Mouse (Mus musculus): ENCODE results near the gene Corin. TPM values are rescaled to one million over a fixed set of nuclear protein-coding genes. Genes with fewer than 3 reads are reported as not detected.

Gene Corin
- polyA plus RNA-seq (2015; fragmentation: Nextera tagmentation; extraction: Ambion mirVana) = 9.2 and 10.5 TPM in 2 replicates

DNA sequence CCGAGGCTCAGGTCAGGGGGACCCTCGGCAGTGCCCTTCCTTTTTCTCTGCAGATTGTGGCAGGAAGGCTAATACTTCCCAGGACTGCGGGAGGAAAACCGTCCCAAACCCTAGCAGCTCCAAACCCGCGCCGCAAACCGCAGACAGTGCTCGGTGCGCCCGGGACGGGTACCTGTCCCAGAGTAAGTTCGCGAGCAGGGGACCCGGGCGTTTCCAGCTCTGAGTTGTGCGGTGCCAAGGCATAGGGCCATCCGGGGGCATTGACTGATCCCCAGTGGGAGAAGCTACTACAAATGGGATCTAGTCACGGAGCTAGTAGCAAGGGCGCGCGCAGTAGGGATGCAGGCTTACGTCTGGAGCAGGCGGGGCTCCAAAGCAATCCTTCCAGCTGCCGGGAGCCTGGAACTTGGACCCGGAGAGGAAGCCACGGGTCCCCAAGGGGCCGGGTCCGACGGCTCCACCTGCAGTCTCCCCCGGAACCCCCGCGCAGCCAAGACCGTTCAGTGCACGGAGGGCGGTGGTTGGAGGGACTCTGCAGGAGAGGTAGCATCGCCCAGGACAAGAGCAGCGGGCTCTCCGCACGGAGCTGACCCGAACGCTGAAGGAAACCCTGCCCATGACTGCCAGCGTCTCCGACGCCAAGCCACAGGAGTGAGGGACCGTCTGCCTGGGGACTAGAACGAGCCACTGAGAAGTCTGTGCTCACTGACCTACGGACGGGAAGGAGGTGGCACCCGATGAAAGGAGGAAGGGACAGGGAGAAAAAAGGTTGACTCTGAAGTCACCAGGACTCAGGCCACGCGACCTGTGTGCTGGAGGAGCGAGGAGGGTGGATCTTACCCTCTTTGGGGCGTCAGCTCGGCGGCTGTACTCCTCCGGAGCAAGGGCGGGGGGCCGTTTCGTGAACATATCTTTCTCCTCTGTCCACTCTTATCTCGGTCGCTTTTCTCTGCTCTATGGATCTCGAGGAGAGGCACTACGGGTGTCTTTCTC is at the start of gene Corin:
Gene Corin (minus strand): TSS at position 943 of the 993 bp plus-strand sequence.
- H3K4me1 ChIP-seq (ENCODE audit: insufficient read depth, low read length) = peaks cover 7% of the 10 kb centered on the region; the same call in 1 of the 2 replicates
- ATAC-seq (ENCODE audit: low FRiP score, low TSS enrichment) = peak; percentile 76
- peak within 1 kb of the TSS; percentile 56 for H3K4me2 ChIP-seq (replicated peaks; ENCODE audit: low read depth, low read length)
- H3K36me3 ChIP-seq (ENCODE audit: insufficient read depth, low read length) = no peaks in the 10 kb centered on the region
- H3K4me3 ChIP-seq (ENCODE audit: low read length) = peak within 1 kb of the TSS; percentile 43
- H3K27me3 ChIP-seq (ENCODE audit: insufficient read depth, low read length) = peaks cover 25% of the 10 kb centered on the region
- no peak within 1 kb of the TSS for H3K27ac ChIP-seq (ENCODE audit: low read length)
- no peaks in the 10 kb centered on the region for H3K9me3 ChIP-seq (ENCODE audit: low read length)
- H3K9ac ChIP-seq (replicated peaks; ENCODE audit: low read length) = peak within 1 kb of the TSS; percentile 33
- WGBS = under 1% methylated on average over 64 of the region's 64 CpGs

GRCm38 (mm10) chr5:72551209-72551608 is 46.9 kb upstream of the Corin start:
- H3K36me3 ChIP-seq (ENCODE audit: insufficient read depth, low read length) = peaks cover 19% of the 10 kb centered on the region
- no peak overlapping the region for H3K9ac ChIP-seq (replicated peaks; ENCODE audit: low read length)
- H3K27me3 ChIP-seq (ENCODE audit: insufficient read depth, low read length) = no peaks in the 10 kb centered on the region
- H3K9me3 ChIP-seq (ENCODE audit: low read length) = no peaks in the 10 kb centered on the region
- H3K4me1 ChIP-seq (ENCODE audit: insufficient read depth, low read length) = no peaks in the 10 kb centered on the region
- 93% methylated on average over 3 of the region's 3 CpGs for WGBS
- no peak overlapping the region for H3K4me2 ChIP-seq (replicated peaks; ENCODE audit: low read depth, low read length)
- H3K4me3 ChIP-seq (ENCODE audit: low read length) = no peak overlapping the region
- no peak overlapping the region for H3K27ac ChIP-seq (ENCODE audit: low read length)
- ATAC-seq (ENCODE audit: low FRiP score, low TSS enrichment) = no peak

DNA sequence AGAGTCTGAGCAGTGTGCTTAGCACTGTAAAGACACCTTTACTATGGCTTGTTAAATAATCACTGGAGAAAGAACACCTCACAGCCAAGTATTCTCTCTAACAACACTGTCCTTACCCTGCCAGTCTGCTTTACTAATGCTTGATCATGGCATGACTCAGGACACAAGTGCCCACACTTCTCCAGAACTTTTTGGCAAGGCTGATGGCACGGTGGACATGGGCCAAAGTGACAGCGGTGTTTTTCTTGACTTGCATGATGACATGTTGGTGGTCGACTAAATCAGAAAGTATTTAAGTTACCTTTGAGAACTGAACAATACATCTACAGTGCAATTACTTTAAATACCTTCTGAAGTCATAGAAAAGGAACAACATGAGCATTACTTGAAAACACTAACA is 24.6 kb upstream of the Corin start:
- 96% methylated on average over 3 of the region's 3 CpGs for whole genome bisulfite sequencing
- Histone ChIP-seq H3K27ac (ENCODE audit: low read length) (no peak overlapping the region), H3K4me2 (replicated peaks; ENCODE audit: low read depth, low read length) (no peak overlapping the region), H3K9me3 (ENCODE audit: low read length) (peaks cover 4% of the 10 kb centered on the region; the same call in 1 of the 2 replicates), H3K9ac (replicated peaks; ENCODE audit: low read length) (no peak overlapping the region), H3K4me3 (ENCODE audit: low read length) (no peak overlapping the region), H3K4me1 (ENCODE audit: insufficient read depth, low read length) (no peaks in the 10 kb centered on the region), H3K27me3 (ENCODE audit: insufficient read depth, low read length) (no peaks in the 10 kb centered on the region), H3K36me3 (ENCODE audit: insufficient read depth, low read length) (peaks cover 37% of the 10 kb centered on the region)
- ATAC-seq (ENCODE audit: low FRiP score, low TSS enrichment) = no peak

DNA sequence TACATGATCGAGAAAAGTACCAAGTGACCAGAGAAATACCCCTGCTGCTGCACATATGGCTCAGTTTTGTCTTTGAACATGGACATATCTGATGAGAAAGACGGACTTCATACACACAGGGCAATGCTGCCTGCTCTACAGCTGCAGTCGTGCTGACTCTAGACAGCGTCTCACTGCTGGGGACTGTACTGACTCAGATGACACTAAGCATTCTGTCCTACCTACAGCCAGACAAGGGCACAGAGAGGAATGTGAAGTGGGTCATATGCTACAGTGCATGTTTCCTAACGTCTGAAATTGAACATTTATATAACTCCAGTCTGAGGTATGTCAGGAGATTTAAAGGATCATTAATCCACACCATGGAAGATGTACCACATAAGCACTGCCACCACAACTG is 9.5 kb upstream of the Corin start:
- no peak overlapping the region for H3K27ac ChIP-seq (ENCODE audit: low read length)
- H3K9me3 ChIP-seq (ENCODE audit: low read length) = no peaks in the 10 kb centered on the region
- H3K4me3 ChIP-seq (ENCODE audit: low read length) = no peak overlapping the region
- ATAC-seq (ENCODE audit: low FRiP score, low TSS enrichment) = no peak
- no peak overlapping the region for H3K4me2 ChIP-seq (replicated peaks; ENCODE audit: low read depth, low read length)
- WGBS = 84% methylated on average over 5 of the region's 5 CpGs
- peaks cover 3% of the 10 kb centered on the region; the same call in 1 of the 2 replicates for H3K4me1 ChIP-seq (ENCODE audit: insufficient read depth, low read length)
- peaks cover 29% of the 10 kb centered on the region for H3K36me3 ChIP-seq (ENCODE audit: insufficient read depth, low read length)
- no peak overlapping the region for H3K9ac ChIP-seq (replicated peaks; ENCODE audit: low read length)
- no peaks in the 10 kb centered on the region for H3K27me3 ChIP-seq (ENCODE audit: insufficient read depth, low read length)

DNA sequence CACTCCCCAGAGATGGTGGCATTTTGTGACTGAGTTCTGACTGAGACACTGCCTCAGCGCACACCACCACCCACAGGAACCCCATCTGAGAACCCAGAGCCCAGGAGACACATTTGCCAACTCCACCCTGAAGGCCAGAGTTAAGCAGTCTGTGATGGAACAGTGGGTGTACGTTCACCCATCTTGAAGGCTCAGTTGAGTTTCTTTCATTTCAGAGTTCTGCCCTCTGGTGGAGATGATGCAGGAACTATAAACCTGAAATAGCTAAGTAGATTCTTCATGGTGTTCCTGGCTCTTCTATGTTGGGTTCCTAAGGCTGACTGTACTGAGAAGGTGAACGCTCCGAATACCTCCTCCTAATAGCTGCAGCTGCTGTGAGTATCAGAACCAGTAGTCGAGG is 1.5 kb upstream of the Corin start:
- no peak overlapping the region for H3K4me2 ChIP-seq (replicated peaks; ENCODE audit: low read depth, low read length)
- no peaks in the 10 kb centered on the region for H3K9me3 ChIP-seq (ENCODE audit: low read length)
- H3K27me3 ChIP-seq (ENCODE audit: insufficient read depth, low read length) = peaks cover 25% of the 10 kb centered on the region
- no peak overlapping the region for H3K4me3 ChIP-seq (ENCODE audit: low read length)
- peaks cover 7% of the 10 kb centered on the region; the same call in 1 of the 2 replicates for H3K4me1 ChIP-seq (ENCODE audit: insufficient read depth, low read length)
- WGBS = 71% methylated on average over 5 of the region's 5 CpGs
- H3K36me3 ChIP-seq (ENCODE audit: insufficient read depth, low read length) = no peaks in the 10 kb centered on the region
- no peak overlapping the region for H3K9ac ChIP-seq (replicated peaks; ENCODE audit: low read length)
- H3K27ac ChIP-seq (ENCODE audit: low read length) = no peak overlapping the region
- 0 out of 2 replicates have a peak, but pooled peaks have one; percentile 17 for ATAC-seq (ENCODE audit: low FRiP score, low TSS enrichment)

GRCm38 (mm10) chr5:72502778-72503177 is 1.5 kb downstream of the Corin start:
- peaks cover 7% of the 10 kb centered on the region; the same call in 1 of the 2 replicates for H3K4me1 ChIP-seq (ENCODE audit: insufficient read depth, low read length)
- WGBS = 64% methylated on average over 8 of the region's 8 CpGs
- H3K4me3 ChIP-seq (ENCODE audit: low read length) = peak overlapping the region; percentile 43

GRCm38 (mm10) chr5:72501763-72502162 is 2.5 kb downstream of the Corin start:
- ATAC-seq (ENCODE audit: low FRiP score, low TSS enrichment) = no peak
- Histone ChIP-seq H3K9me3 (ENCODE audit: low read length) (no peaks in the 10 kb centered on the region), H3K36me3 (ENCODE audit: insufficient read depth, low read length) (no peaks in the 10 kb centered on the region), H3K4me2 (replicated peaks; ENCODE audit: low read depth, low read length) (no peak overlapping the region), H3K4me1 (ENCODE audit: insufficient read depth, low read length) (peaks cover 7% of the 10 kb centered on the region; the same call in 1 of the 2 replicates), H3K4me3 (ENCODE audit: low read length) (no peak overlapping the region), H3K27ac (ENCODE audit: low read length) (no peak overlapping the region), H3K9ac (replicated peaks; ENCODE audit: low read length) (no peak overlapping the region), H3K27me3 (ENCODE audit: insufficient read depth, low read length) (peaks cover 25% of the 10 kb centered on the region)
- WGBS = 46% methylated on average over 3 of the region's 3 CpGs

More at GRCm38 (mm10) chr5:72502778-72503177, 1.5 kb downstream of the Corin start:
- peak overlapping the region; percentile 56 for H3K4me2 ChIP-seq (replicated peaks; ENCODE audit: low read depth, low read length)
- no peak overlapping the region for H3K27ac ChIP-seq (ENCODE audit: low read length)
- H3K9ac ChIP-seq (replicated peaks; ENCODE audit: low read length) = no peak overlapping the region
- H3K36me3 ChIP-seq (ENCODE audit: insufficient read depth, low read length) = no peaks in the 10 kb centered on the region
- no peaks in the 10 kb centered on the region for H3K9me3 ChIP-seq (ENCODE audit: low read length)
- peaks cover 25% of the 10 kb centered on the region for H3K27me3 ChIP-seq (ENCODE audit: insufficient read depth, low read length)
- no peak for ATAC-seq (ENCODE audit: low FRiP score, low TSS enrichment)

DNA sequence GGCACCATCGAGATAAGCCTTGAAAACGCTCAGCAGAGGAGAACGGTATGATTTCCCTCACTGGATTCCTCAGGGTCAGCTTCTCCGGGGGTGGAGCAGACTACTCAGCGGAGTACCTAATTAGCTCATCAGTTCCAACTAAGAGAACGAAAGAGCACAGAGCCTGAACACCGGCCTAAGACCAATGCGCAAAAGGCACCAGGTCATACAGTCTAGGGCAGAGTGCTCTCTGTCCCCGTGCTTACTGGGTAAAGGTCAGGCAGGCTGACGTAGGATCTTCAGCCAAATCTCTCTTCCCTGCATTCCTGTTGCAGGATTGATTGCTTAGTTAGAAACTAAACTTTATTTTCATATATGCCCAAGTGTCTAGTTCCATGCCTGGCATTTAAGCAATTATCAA is 6.0 kb downstream of the Corin start:
- Histone ChIP-seq H3K4me2 (replicated peaks; ENCODE audit: low read depth, low read length) (no peak overlapping the region), H3K4me3 (ENCODE audit: low read length) (no peak overlapping the region), H3K27ac (ENCODE audit: low read length) (no peak overlapping the region), H3K9me3 (ENCODE audit: low read length) (no peaks in the 10 kb centered on the region), H3K36me3 (ENCODE audit: insufficient read depth, low read length) (no peaks in the 10 kb centered on the region), H3K27me3 (ENCODE audit: insufficient read depth, low read length) (peaks cover 8% of the 10 kb centered on the region), H3K4me1 (ENCODE audit: insufficient read depth, low read length) (no peaks in the 10 kb centered on the region; the same call in 1 of the 2 replicates), H3K9ac (replicated peaks; ENCODE audit: low read length) (no peak overlapping the region)
- WGBS = 45% methylated on average over 10 of the region's 10 CpGs
- no peak for ATAC-seq (ENCODE audit: low FRiP score, low TSS enrichment)

DNA sequence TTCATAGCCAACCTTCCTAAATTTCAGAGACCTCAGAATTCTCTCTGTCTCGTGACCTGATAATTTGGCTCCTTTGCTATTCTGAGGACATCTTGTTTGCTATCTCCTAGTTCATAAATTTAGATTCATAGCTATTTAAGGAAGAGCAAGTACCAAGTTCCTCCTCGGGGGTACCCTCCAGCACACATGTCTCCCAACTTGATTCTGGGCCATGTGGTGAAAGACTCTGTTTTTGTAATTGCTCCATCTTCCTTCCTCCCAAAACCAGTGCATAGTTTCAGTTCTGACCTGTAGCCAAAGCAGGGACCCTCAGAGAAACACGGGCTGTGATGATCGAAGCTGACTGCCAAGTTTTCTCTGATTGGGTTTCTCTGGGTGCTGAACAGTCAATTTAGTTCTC is 7.5 kb downstream of the Corin start:
- Histone ChIP-seq H3K9ac (replicated peaks; ENCODE audit: low read length) (no peak overlapping the region), H3K27me3 (ENCODE audit: insufficient read depth, low read length) (no peaks in the 10 kb centered on the region), H3K4me1 (ENCODE audit: insufficient read depth, low read length) (no peaks in the 10 kb centered on the region; the same call in 1 of the 2 replicates), H3K27ac (ENCODE audit: low read length) (no peak overlapping the region), H3K9me3 (ENCODE audit: low read length) (no peaks in the 10 kb centered on the region), H3K36me3 (ENCODE audit: insufficient read depth, low read length) (no peaks in the 10 kb centered on the region), H3K4me3 (ENCODE audit: low read length) (no peak overlapping the region), H3K4me2 (replicated peaks; ENCODE audit: low read depth, low read length) (no peak overlapping the region)
- 80% methylated on average over 4 of the region's 4 CpGs for WGBS
- no peak for ATAC-seq (ENCODE audit: low FRiP score, low TSS enrichment)

- Histone ChIP-seq H3K36me3 (ENCODE audit: insufficient read depth, low read length) (no peaks in the 10 kb centered on the region), H3K4me1 (ENCODE audit: insufficient read depth, low read length) (no peaks in the 10 kb centered on the region), H3K9me3 (ENCODE audit: low read length) (no peaks in the 10 kb centered on the region), H3K9ac (replicated peaks; ENCODE audit: low read length) (no peak overlapping the region), H3K27me3 (ENCODE audit: insufficient read depth, low read length) (no peaks in the 10 kb centered on the region), H3K4me2 (replicated peaks; ENCODE audit: low read depth, low read length) (no peak overlapping the region), H3K27ac (ENCODE audit: low read length) (no peak overlapping the region), H3K4me3 (ENCODE audit: low read length) (no peak overlapping the region)
- ATAC-seq (ENCODE audit: low FRiP score, low TSS enrichment) = no peak
- WGBS = 74% methylated on average over 7 of the region's 7 CpGs
These were observed 10.4 kb downstream of the Corin start for GRCm38 (mm10) chr5:72493906-72494305.
